Mouse (Mus musculus) lung, postnatal 0 days (tissue): ENCODE measurements around the gene Syde1.

Experiments used
- CTCF ChIP-seq: IDR thresholded peaks from 2 replicates; pipeline ENCODE4 v1.5.1; 2016; ENCODE audit warnings: antibody characterized with exemption, mild to moderate bottlenecking
- EP300 ChIP-seq: IDR thresholded peaks from 2 replicates; pipeline ENCODE4 v1.6.1; 2016; ENCODE audit warnings: antibody characterized with exemption, mild to moderate bottlenecking, control low read depth

DNA sequence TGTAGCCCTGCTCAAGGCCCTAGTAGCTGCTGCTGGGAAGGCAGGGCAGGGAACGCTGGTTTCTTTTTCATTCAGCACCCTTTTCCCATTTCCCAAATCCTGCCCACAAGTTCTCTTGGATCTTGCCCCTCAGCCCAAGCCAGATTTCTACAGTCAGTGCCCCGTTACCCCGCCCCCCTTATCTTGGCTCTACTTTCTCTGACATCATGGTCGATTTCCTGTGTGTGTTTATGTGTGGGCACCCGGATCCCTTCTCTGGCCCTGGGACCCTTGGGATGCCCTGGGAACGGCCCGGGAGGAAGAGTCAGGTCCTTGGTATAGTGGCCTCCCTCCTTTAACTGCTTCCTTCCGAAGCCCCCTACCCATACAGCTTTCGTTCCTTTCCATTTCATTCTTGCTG is 1.0 kb downstream of the Syde1 start:
- no peak for TF ChIP-seq CTCF
- TF ChIP-seq EP300: 0 out of 2 replicates have a peak, but pooled peaks have one; percentile 4
